Mouse (Mus musculus) CH12.LX (cell line): ENCODE data around the gene Krtap4-2. TPM values are rescaled to one million over a fixed set of nuclear protein-coding genes. Genes with fewer than 3 reads are reported as not detected.
"Not testable (repeated sequence)": the region's sequence is repeated elsewhere in the genome, so short reads cannot be mapped to it uniquely, and the experiment has no call there.

Source experiments
- DNase-seq: peaks from one replicate; pipeline ENCODE4 v3.0.0-alpha.2; 2013; ENCODE audit errors: extremely low read depth
- H3K27ac ChIP-seq: 2 replicates; pipeline ENCODE4 v1.5.1; 2012; ENCODE audit warnings: low read depth, mild to moderate bottlenecking, control low read depth, moderate library complexity; ENCODE audit not compliant: insufficient read depth
- H3K27me3 ChIP-seq: replicated peaks from 2 replicates; pipeline ENCODE3; 2012; ENCODE audit warnings: inconsistent platforms
- H3K36me3 ChIP-seq, 2 experiments: replicated peaks in 1 of 2; 2 replicates each; pipeline versions ENCODE3 to v1.6.1; 2012; ENCODE audit warnings: inconsistent platforms in 1 of 2, low read length in 1 of 2, mild to moderate bottlenecking in 1 of 2, mixed read lengths in 1 of 2, moderate library complexity in 1 of 2; ENCODE audit not compliant: control insufficient read depth in 1 of 2, insufficient read depth in 1 of 2
- H3K4me1 ChIP-seq, 2 experiments: 2 replicates each; pipeline ENCODE4 v1.6.1; 2012; ENCODE audit warnings: inconsistent platforms in 1 of 2, moderate library complexity in 1 of 2; ENCODE audit not compliant: insufficient read depth in 2 of 2, control insufficient read depth in 1 of 2
- H3K4me2 ChIP-seq: 2 replicates; pipeline ENCODE4 v1.6.1; 2012; ENCODE audit warnings: low read depth, mild to moderate bottlenecking, control low read depth; ENCODE audit not compliant: poor library complexity, insufficient read depth, severe bottlenecking
- H3K4me3 ChIP-seq, 3 experiments: fragments of 150-350 bp in 1 of 3; sonication (generic) in 1 of 3; replicated peaks in 1 of 3; 2 replicates each; pipeline versions ENCODE3 to v1.5.1; 2011 to 2012; ENCODE audit warnings: low read depth in 2 of 3, low read length in 2 of 3, mild to moderate bottlenecking in 2 of 3, moderate library complexity in 2 of 3, control low read depth in 1 of 3, improper control_type of control experiment in 1 of 3, inconsistent platforms in 1 of 3, mixed read lengths in 1 of 3; ENCODE audit not compliant: poor library complexity in 1 of 3
- H3K79me2 ChIP-seq: replicated peaks from 2 replicates; pipeline ENCODE4 v1.6.1; 2012; ENCODE audit warnings: mild to moderate bottlenecking, moderate library complexity; ENCODE audit not compliant: control insufficient read depth, poor library complexity, insufficient read depth, severe bottlenecking; ENCODE audit errors: extremely low read depth
- H3K9ac ChIP-seq: 2 replicates; pipeline ENCODE4 v1.6.1; 2012; ENCODE audit warnings: low read depth, mild to moderate bottlenecking, control low read depth, moderate library complexity; ENCODE audit not compliant: insufficient read depth
- H3K9me3 ChIP-seq: replicated peaks from 2 replicates; pipeline ENCODE3; 2012; ENCODE audit warnings: low read length, inconsistent platforms, mixed read lengths
- BHLHE40 ChIP-seq: IDR thresholded peaks from 2 replicates; pipeline ENCODE4 v1.6.1; 2011; ENCODE audit warnings: mild to moderate bottlenecking, low read depth, low read length, improper control_type of control experiment
- CHD2 ChIP-seq: IDR thresholded peaks from 2 replicates; pipeline ENCODE4 v1.6.1; 2011; ENCODE audit warnings: low read length, improper control_type of control experiment
- E2F4 ChIP-seq: IDR thresholded peaks from 2 replicates; pipeline ENCODE4 v1.6.1; 2011; ENCODE audit warnings: low read depth, low read length, improper control_type of control experiment; ENCODE audit not compliant: insufficient replicate concordance
- ETS1 ChIP-seq: conservative IDR thresholded peaks from 2 replicates; pipeline ENCODE4 v1.6.1; 2012; ENCODE audit warnings: low read depth, mild to moderate bottlenecking, inconsistent platforms, low read length, improper control_type of control experiment, moderate library complexity
- GABPA ChIP-seq: IDR thresholded peaks from 2 replicates; pipeline ENCODE4 v1.6.1; 2012; ENCODE audit warnings: low read depth, low read length, improper control_type of control experiment, inconsistent platforms; ENCODE audit not compliant: insufficient replicate concordance
- IRF4 ChIP-seq: IDR thresholded peaks from 2 replicates; pipeline ENCODE4 v1.6.1; 2014; ENCODE audit warnings: low read depth, mild to moderate bottlenecking, inconsistent platforms, low read length, improper control_type of control experiment
- JUND ChIP-seq: conservative IDR thresholded peaks from 2 replicates; pipeline ENCODE4 v1.6.1; 2011; ENCODE audit warnings: low read depth, low read length, improper control_type of control experiment
- KAT2A ChIP-seq: IDR thresholded peaks from 2 replicates; pipeline ENCODE4 v1.6.1; 2012; ENCODE audit warnings: low read length, improper control_type of control experiment, inconsistent platforms; ENCODE audit not compliant: insufficient replicate concordance
- MAFK ChIP-seq: IDR thresholded peaks from 2 replicates; pipeline ENCODE4 v1.6.1; 2011; ENCODE audit warnings: low read length, improper control_type of control experiment; ENCODE audit not compliant: insufficient replicate concordance
- MAZ ChIP-seq: IDR thresholded peaks from 2 replicates; pipeline ENCODE4 v1.6.1; 2012; ENCODE audit warnings: low read depth, mild to moderate bottlenecking, inconsistent platforms, low read length, improper control_type of control experiment, moderate library complexity
- NELFE ChIP-seq: IDR thresholded peaks from 2 replicates; pipeline ENCODE4 v1.6.1; 2011; ENCODE audit warnings: low read depth, low read length, improper control_type of control experiment
- NRF1 ChIP-seq: IDR thresholded peaks from 2 replicates; pipeline ENCODE4 v1.6.1; 2014; ENCODE audit warnings: low read depth, mild to moderate bottlenecking, inconsistent platforms, low read length, improper control_type of control experiment, moderate library complexity
- PAX5 ChIP-seq: IDR thresholded peaks from 2 replicates; pipeline ENCODE4 v1.6.1; 2012; ENCODE audit warnings: low read length, inconsistent platforms, mixed read lengths
- RCOR1 ChIP-seq: conservative IDR thresholded peaks from 2 replicates; pipeline ENCODE4 v1.6.1; 2012; ENCODE audit warnings: low read depth, mild to moderate bottlenecking, inconsistent platforms, low read length, improper control_type of control experiment
- SMC3 ChIP-seq: IDR thresholded peaks from 2 replicates; pipeline ENCODE4 v1.6.1; 2011; ENCODE audit warnings: low read depth, low read length, improper control_type of control experiment
- TBP ChIP-seq: conservative IDR thresholded peaks from 2 replicates; pipeline ENCODE4 v1.6.1; 2011; ENCODE audit warnings: low read depth, low read length, improper control_type of control experiment
- UBTF ChIP-seq: IDR thresholded peaks from 2 replicates; pipeline ENCODE4 v1.6.1; 2012; ENCODE audit warnings: low read depth, mild to moderate bottlenecking, inconsistent platforms, low read length, improper control_type of control experiment, moderate library complexity
- ZNF384 ChIP-seq: IDR thresholded peaks from 2 replicates; pipeline ENCODE4 v1.6.1; 2012; ENCODE audit warnings: low read depth, low read length, improper control_type of control experiment, inconsistent platforms
- dilution Hi-C: fragments of 300-500 bp; cut with MboI; formaldehyde crosslinking; loops from 2 replicates; pipeline ENCODE4 v1.14.3; 2020; ENCODE audit warnings: low sequenced_read_pairs; ENCODE audit not compliant: extremely low pct_unique_long_range_greater_than_20kb, extremely low pct_ligation_motif_present
- in situ Hi-C: fragments of 300-500 bp; cut with MboI; formaldehyde crosslinking; loops from 3 replicates; pipeline ENCODE4 v1.14.3; 2019; ENCODE audit warnings: low sequenced_read_pairs, low pct_ligation_motif_present, low pct_unique_long_range_greater_than_20kb, mixed read lengths
- polyA plus RNA-seq: library from polyadenylated mRNA; unstranded; fragments of >175 nt; gene quantifications from 2 replicates; pipeline ENCODE4 v1.2.1, GENCODE M21; 2012; ENCODE audit warnings: low read depth; ENCODE audit not compliant: insufficient read length
- total RNA-seq, 2 experiments: library from RNA; depleted of rRNA; stranded (reverse); fragments of 300-350 nt in 1 of 2; fragments of >200 nt in 1 of 2; gene quantifications; 2 replicates each; pipeline ENCODE4 v1.2.3; 2012 to 2014

The Krtap4-2 gene
- total and polyA plus RNA-seq, 3 experiments, result not detected

DNA sequence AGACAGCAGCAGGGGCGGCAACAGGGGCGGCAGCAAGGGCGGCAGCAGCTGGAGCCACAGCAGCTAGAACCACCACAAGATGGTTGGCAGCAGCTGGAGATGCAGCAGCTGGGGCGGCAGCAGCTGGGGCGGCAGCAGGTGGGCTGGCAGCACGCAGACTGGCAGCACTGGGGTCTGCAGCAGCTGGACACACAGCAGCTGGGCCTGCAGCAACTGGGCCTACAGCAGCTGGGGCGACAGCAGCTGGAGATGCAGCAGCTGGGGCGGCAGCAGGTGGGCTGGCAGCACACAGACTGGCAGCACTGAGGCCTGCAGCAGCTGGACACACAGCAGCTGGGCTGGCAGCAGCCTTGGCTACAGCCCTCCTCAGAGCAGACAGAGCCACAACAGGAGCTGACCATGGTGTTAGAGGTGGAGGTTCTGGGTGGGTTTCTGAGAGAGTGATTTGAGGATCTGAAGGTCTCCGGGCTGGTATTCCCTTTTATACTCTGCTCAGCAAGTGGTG, 8.8 kb upstream of the Krtap4-2 start, which contains the start of gene Krtap4-7:
Gene Krtap4-7 (minus strand): TSS at position 455 of the 505 bp plus-strand sequence.
- H3K4me3 ChIP-seq, H3K79me2 ChIP-seq, H3K4me1 ChIP-seq, dilution Hi-C loops, H3K4me2 ChIP-seq, H3K27ac ChIP-seq, H3K9me3 ChIP-seq, H3K9ac ChIP-seq, in situ Hi-C loops, DNase-seq, H3K36me3 ChIP-seq: not testable (repeated sequence)
- H3K27me3 ChIP-seq, result peaks cover 69% of the 10 kb centered on the region

- no peak overlapping the region for H3K4me3 ChIP-seq
- peaks cover 72% of the 10 kb centered on the region for H3K27me3 ChIP-seq
- H3K27ac ChIP-seq, result no peak overlapping the region
- peaks cover 0 to 5% of the 10 kb centered on the region in 2 experiments; a peak in 1 of 4 replicates for H3K4me1 ChIP-seq
- TF ChIP-seq CHD2 (no peak), SMC3 (no peak), NRF1 (no peak), E2F4 (no peak)
- no peaks in the 10 kb centered on the region for H3K9me3 ChIP-seq
- in situ Hi-C loops (no loop called here), dilution Hi-C loops (no loop called here)
- H3K79me2 ChIP-seq, result no peaks in the 10 kb centered on the region
- no peak overlapping the region for H3K4me2 ChIP-seq
- DNase-seq, result no peak
- no peaks in the 10 kb centered on the region for H3K36me3 ChIP-seq
- no peak overlapping the region for H3K9ac ChIP-seq
These were observed 6.0 kb upstream of the Krtap4-2 start for GRCm38 (mm10) chr11:99640926-99641325.

DNA sequence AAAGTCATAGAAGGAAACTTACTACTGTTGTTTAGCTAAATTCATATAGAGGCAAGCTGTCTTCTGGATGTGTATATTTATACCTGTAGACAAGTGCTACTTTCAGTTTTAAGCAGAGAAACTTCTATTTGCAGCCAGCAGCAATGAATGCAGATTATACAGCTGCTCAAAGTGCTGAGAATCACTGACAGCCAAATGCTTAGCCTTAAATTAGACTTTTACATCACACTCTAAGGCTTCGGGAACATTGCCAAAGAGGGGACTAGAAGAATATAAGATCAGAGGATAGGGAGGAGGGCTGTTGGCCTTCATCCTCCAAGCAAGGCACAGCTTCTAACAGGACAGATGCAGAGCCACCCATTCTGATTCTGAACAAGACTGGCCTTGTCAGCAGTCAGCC, 2.2 kb upstream of the Krtap4-2 start:
- Histone ChIP-seq H3K9me3 (no peaks in the 10 kb centered on the region), H3K27ac (no peak overlapping the region), H3K9ac (no peak overlapping the region), H3K4me3 (no peak overlapping the region), H3K36me3 (no peaks in the 10 kb centered on the region), H3K27me3 (peaks cover 78% of the 10 kb centered on the region), H3K79me2 (no peaks in the 10 kb centered on the region), H3K4me2 (no peak overlapping the region), H3K4me1 (no peaks in the 10 kb centered on the region)
- in situ Hi-C loops (no loop called here), dilution Hi-C loops (no loop called here)
- no peak for DNase-seq
- TF ChIP-seq IRF4, result no peak
- no peak for TF ChIP-seq TBP
- no peak for TF ChIP-seq PAX5
- no peak for TF ChIP-seq NELFE
- TF ChIP-seq KAT2A, result no peak
- no peak for TF ChIP-seq E2F4
- no peak for TF ChIP-seq ZNF384
- no peak for TF ChIP-seq ETS1
- TF ChIP-seq JUND, result no peak
- no peak for TF ChIP-seq MAFK
- TF ChIP-seq BHLHE40, result no peak
- TF ChIP-seq CHD2, result no peak
- TF ChIP-seq GABPA, result no peak
- TF ChIP-seq RCOR1, result no peak
- TF ChIP-seq MAZ, result no peak
- no peak for TF ChIP-seq UBTF
